Mouse (Mus musculus) embryo, embryonic 11 days (tissue): ENCODE measurements around the gene Mcts1.

Experiments used
- DNase-seq: peaks from one replicate; pipeline ENCODE4 v3.0.0-alpha.2; 2015

The Mcts1 gene

DNA sequence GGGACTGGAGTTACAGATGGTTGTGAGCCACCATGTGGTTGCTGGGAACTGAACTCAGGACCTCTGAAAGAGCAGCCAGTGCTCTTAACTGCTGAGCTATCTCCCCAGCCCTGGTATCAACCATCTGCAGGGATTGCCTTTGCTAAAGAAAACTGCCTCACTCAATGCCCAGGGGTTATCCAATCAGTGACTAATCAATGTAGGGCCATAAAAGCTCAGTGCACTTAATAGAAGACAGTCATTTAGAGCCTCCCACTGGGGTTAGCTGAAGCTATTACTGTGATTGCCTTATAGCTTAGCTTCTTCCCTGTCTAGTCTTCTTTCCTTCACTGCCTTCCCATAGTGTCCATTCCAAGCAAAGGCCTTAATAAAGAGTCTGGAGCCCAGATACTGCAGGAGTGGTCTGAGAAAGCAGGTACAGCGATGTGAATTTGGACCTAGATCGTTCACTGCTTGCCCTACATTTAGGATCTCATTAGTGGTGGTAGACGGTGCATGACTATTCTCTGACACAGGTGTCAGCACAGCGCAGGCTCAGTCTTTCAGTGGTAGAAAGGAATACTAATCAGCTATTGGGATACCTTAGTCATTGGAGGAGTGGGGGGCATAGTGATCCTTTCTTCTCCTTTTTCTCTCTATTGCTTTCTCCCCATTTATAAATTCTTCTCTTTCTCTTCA is 56.0 kb downstream of the Mcts1 start:
- DNase-seq = no peak
